Mouse (Mus musculus): Measurements from ENCODE around the gene Srp68. TPM values are rescaled to one million over a fixed set of nuclear protein-coding genes. Genes with fewer than 3 reads are reported as not detected.

The Srp68 gene
- polyA plus RNA-seq, 1 experiment from 2014 or later = 62.4 TPM

GRCm38 (mm10) chr11:116234901-116235300, 39.1 kb downstream of the Srp68 start:
- ATAC-seq (replicated peaks) = no peak
- H3K4me2 ChIP-seq = no peak overlapping the region
- H3K4me3 ChIP-seq = no peak overlapping the region
- H3K36me3 ChIP-seq (replicated peaks) = no peaks in the 10 kb centered on the region
- WGBS = 89% methylated on average over 8 of the region's 8 CpGs
- no peak overlapping the region for H3K9ac ChIP-seq
- no peaks in the 10 kb centered on the region for H3K9me3 ChIP-seq
- H3K27ac ChIP-seq = no peak overlapping the region
- H3K4me1 ChIP-seq = peaks cover 2% of the 10 kb centered on the region; the same call in 1 of the 2 replicates
- peaks cover 18% of the 10 kb centered on the region; the same call in 1 of the 2 replicates for H3K27me3 ChIP-seq (replicated peaks)

- Histone ChIP-seq H3K9ac (0 out of 2 replicates have a peak overlapping the region, but pooled peaks have one; percentile 6), H3K27me3 (replicated peaks) (peaks cover 4% of the 10 kb centered on the region; the same call in 1 of the 2 replicates), H3K36me3 (replicated peaks) (no peaks in the 10 kb centered on the region), H3K4me1 (no peaks in the 10 kb centered on the region; the same call in 1 of the 2 replicates), H3K4me3 (peak overlapping the region; percentile 11; the same call in 1 of the 2 replicates), H3K4me2 (peak overlapping the region; percentile 19), H3K9me3 (no peaks in the 10 kb centered on the region), H3K27ac (no peak overlapping the region)
- WGBS = 32% methylated on average over 17 of the region's 17 CpGs
- ATAC-seq (replicated peaks) = no peak
Measured at GRCm38 (mm10) chr11:116232427-116232826, 41.6 kb downstream of the Srp68 start.

- no peak for ATAC-seq (replicated peaks)
- WGBS = 75% methylated on average over 4 of the region's 4 CpGs
- Histone ChIP-seq H3K4me1 (no peaks in the 10 kb centered on the region; the same call in 1 of the 2 replicates), H3K9ac (no peak overlapping the region), H3K27ac (no peak overlapping the region), H3K9me3 (no peaks in the 10 kb centered on the region), H3K36me3 (replicated peaks) (no peaks in the 10 kb centered on the region), H3K4me2 (no peak overlapping the region), H3K27me3 (replicated peaks) (peaks cover 6% of the 10 kb centered on the region), H3K4me3 (no peak overlapping the region)
Measured at GRCm38 (mm10) chr11:116228699-116229098, 45.3 kb downstream of the Srp68 start.

GRCm38 (mm10) chr11:116226414-116226813, 47.6 kb downstream of the Srp68 start:
- H3K27ac ChIP-seq = no peak overlapping the region
- H3K4me1 ChIP-seq = peaks cover 8% of the 10 kb centered on the region; the same call in 1 of the 2 replicates
- H3K27me3 ChIP-seq (replicated peaks) = peaks cover 28% of the 10 kb centered on the region
- no peak overlapping the region for H3K4me2 ChIP-seq
- no peaks in the 10 kb centered on the region for H3K36me3 ChIP-seq (replicated peaks)
- no peak overlapping the region for H3K4me3 ChIP-seq
- ATAC-seq (replicated peaks) = no peak
- no peak overlapping the region for H3K9ac ChIP-seq
- no peaks in the 10 kb centered on the region for H3K9me3 ChIP-seq
- WGBS = 0% methylated on average over 2 of the region's 2 CpGs

GRCm38 (mm10) chr11:116222740-116223059, 51.3 kb downstream of the Srp68 start:
- H3K27me3 ChIP-seq (replicated peaks) = peaks cover 38% of the 10 kb centered on the region
- peak overlapping the region; percentile 47 for H3K4me2 ChIP-seq
- no peak overlapping the region for H3K27ac ChIP-seq
- peak overlapping the region; percentile 27 for H3K4me3 ChIP-seq
- peaks cover 22% of the 10 kb centered on the region for H3K4me1 ChIP-seq
- 16% methylated on average over 23 of the region's 23 CpGs for WGBS
- no peaks in the 10 kb centered on the region for H3K9me3 ChIP-seq
- no peak for ATAC-seq (replicated peaks)
- H3K36me3 ChIP-seq (replicated peaks) = no peaks in the 10 kb centered on the region
- no peak overlapping the region for H3K9ac ChIP-seq

GRCm38 (mm10) chr11:116221931-116222739, 51.9 kb downstream of the Srp68 start:
- Histone ChIP-seq H3K36me3 (replicated peaks) (no peaks in the 10 kb centered on the region), H3K4me2 (peak overlapping the region; percentile 47), H3K27me3 (replicated peaks) (peaks cover 38% of the 10 kb centered on the region), H3K4me3 (peak overlapping the region; percentile 27), H3K9ac (no peak overlapping the region), H3K9me3 (no peaks in the 10 kb centered on the region), H3K4me1 (peaks cover 22% of the 10 kb centered on the region), H3K27ac (no peak overlapping the region)
- WGBS = 15% methylated on average over 53 of the region's 53 CpGs
- no peak for ATAC-seq (replicated peaks)

- H3K36me3 ChIP-seq (replicated peaks) = no peaks in the 10 kb centered on the region
- no peak overlapping the region for H3K4me3 ChIP-seq
- peaks cover 38% of the 10 kb centered on the region for H3K27me3 ChIP-seq (replicated peaks)
- no peak overlapping the region for H3K4me2 ChIP-seq
- ATAC-seq (replicated peaks) = no peak
- no peak overlapping the region for H3K9ac ChIP-seq
- no peaks in the 10 kb centered on the region for H3K9me3 ChIP-seq
- peaks cover 22% of the 10 kb centered on the region for H3K4me1 ChIP-seq
- H3K27ac ChIP-seq = peak overlapping the region; percentile 60; the same call in 1 of the 2 replicates
- 23% methylated on average over 4 of the region's 4 CpGs for WGBS
Measured at GRCm38 (mm10) chr11:116219885-116220284, 54.1 kb downstream of the Srp68 start.

GRCm38 (mm10) chr11:116218737-116219400, 55.1 kb downstream of the Srp68 start:
- WGBS = 46% methylated on average over 7 of the region's 7 CpGs
- no peak overlapping the region for H3K4me3 ChIP-seq
- H3K27ac ChIP-seq = peak overlapping the region; percentile 60
- peaks cover 33% of the 10 kb centered on the region for H3K27me3 ChIP-seq (replicated peaks)
- peak; percentile 56 for ATAC-seq (replicated peaks)
- H3K9ac ChIP-seq = no peak overlapping the region
- peaks cover 22% of the 10 kb centered on the region for H3K4me1 ChIP-seq
- H3K9me3 ChIP-seq = no peaks in the 10 kb centered on the region
- no peak overlapping the region for H3K4me2 ChIP-seq
- no peaks in the 10 kb centered on the region for H3K36me3 ChIP-seq (replicated peaks)

- H3K4me3 ChIP-seq = no peak overlapping the region
- H3K9me3 ChIP-seq = no peaks in the 10 kb centered on the region
- H3K27me3 ChIP-seq (replicated peaks) = peaks cover 27% of the 10 kb centered on the region
- H3K4me1 ChIP-seq = peaks cover 22% of the 10 kb centered on the region
- H3K36me3 ChIP-seq (replicated peaks) = no peaks in the 10 kb centered on the region
- H3K27ac ChIP-seq = peak overlapping the region; percentile 60
- WGBS = 78% methylated on average over 2 of the region's 2 CpGs
- ATAC-seq (replicated peaks) = no peak
- no peak overlapping the region for H3K9ac ChIP-seq
- H3K4me2 ChIP-seq = no peak overlapping the region
Measured at GRCm38 (mm10) chr11:116218263-116218662, 55.8 kb downstream of the Srp68 start.

GRCm38 (mm10) chr11:116216549-116216948, 57.5 kb downstream of the Srp68 start:
- Histone ChIP-seq H3K9me3 (no peaks in the 10 kb centered on the region), H3K4me1 (peaks cover 14% of the 10 kb centered on the region), H3K9ac (no peak overlapping the region), H3K36me3 (replicated peaks) (no peaks in the 10 kb centered on the region), H3K4me3 (no peak overlapping the region), H3K27ac (no peak overlapping the region), H3K4me2 (no peak overlapping the region), H3K27me3 (replicated peaks) (peaks cover 12% of the 10 kb centered on the region)
- 84% methylated on average over 11 of the region's 11 CpGs for WGBS
- no peak for ATAC-seq (replicated peaks)

- no peak overlapping the region for H3K4me3 ChIP-seq
- H3K4me1 ChIP-seq = peaks cover 14% of the 10 kb centered on the region
- H3K9ac ChIP-seq = no peak overlapping the region
- no peaks in the 10 kb centered on the region for H3K36me3 ChIP-seq (replicated peaks)
- ATAC-seq (replicated peaks) = no peak
- no peak overlapping the region for H3K27ac ChIP-seq
- WGBS = 96% methylated on average over 6 of the region's 6 CpGs
- peaks cover 6% of the 10 kb centered on the region for H3K27me3 ChIP-seq (replicated peaks)
- no peaks in the 10 kb centered on the region for H3K9me3 ChIP-seq
- no peak overlapping the region for H3K4me2 ChIP-seq
Measured at GRCm38 (mm10) chr11:116215991-116216390, 58.0 kb downstream of the Srp68 start.

- H3K9ac ChIP-seq = no peak overlapping the region
- H3K4me3 ChIP-seq = no peak overlapping the region
- H3K36me3 ChIP-seq (replicated peaks) = no peaks in the 10 kb centered on the region
- no peak for ATAC-seq (replicated peaks)
- no peaks in the 10 kb centered on the region for H3K9me3 ChIP-seq
- H3K27ac ChIP-seq = no peak overlapping the region
- 82% methylated on average over 7 of the region's 7 CpGs for WGBS
- H3K4me2 ChIP-seq = no peak overlapping the region
- H3K27me3 ChIP-seq (replicated peaks) = no peaks in the 10 kb centered on the region; the same call in 1 of the 2 replicates
- peaks cover 14% of the 10 kb centered on the region for H3K4me1 ChIP-seq
Measured at GRCm38 (mm10) chr11:116215181-116215580, 58.8 kb downstream of the Srp68 start.
